Mouse (Mus musculus): ENCODE measurements around the gene Slc30a7. TPM values are rescaled to one million over a fixed set of nuclear protein-coding genes. Genes with fewer than 3 reads are reported as not detected.

Gene Slc30a7
- total and polyA plus RNA-seq, 3 experiments, result 5.4 to 13.6 (median 10.0) TPM

GRCm38 (mm10) chr3:116033218-116033870, 26.1 kb upstream of the Slc30a7 start:
- WGBS, result 57% methylated on average over 6 of the region's 6 CpGs
- no peak overlapping the region for H3K27ac ChIP-seq
- TF ChIP-seq EP300 (IDR thresholded peaks at IDR 0.05; ENCODE audit: insufficient read depth, low read depth, low read length) (no peak), CTCF (IDR thresholded peaks at IDR 0.05) (no peak), POLR2A (IDR thresholded peaks at IDR 0.05; ENCODE audit: insufficient read depth, low read depth, low read length) (no peak)
- no peak for DNase-seq
- H3K36me3 ChIP-seq (ENCODE audit: control insufficient read depth, insufficient read depth, low read length), result no peaks in the 10 kb centered on the region
- H3K79me2 ChIP-seq (replicated peaks; ENCODE audit: control insufficient read depth, insufficient read depth, low read length), result no peaks in the 10 kb centered on the region
- H3K4me1 ChIP-seq (ENCODE audit: control insufficient read depth, insufficient read depth, low read length), result no peaks in the 10 kb centered on the region; the same call in 1 of the 2 replicates
- intact Hi-C loops (cut with DNase I), result loop anchor here (1.0 to 5.0 kb wide), 2 partner anchors 294 to 464 kb away; no protein-coding TSS in a partner anchor
- H3K4me3 ChIP-seq, result no peak overlapping the region
- no peaks in the 10 kb centered on the region for H3K27me3 ChIP-seq (ENCODE audit: control insufficient read depth, insufficient read depth, low read length)
- no peak overlapping the region for H3K9ac ChIP-seq (ENCODE audit: low read depth, low read length)

- Histone ChIP-seq H3K4me3 (no peak overlapping the region), H3K9ac (ENCODE audit: low read depth, low read length) (no peak overlapping the region), H3K79me2 (replicated peaks; ENCODE audit: control insufficient read depth, insufficient read depth, low read length) (no peaks in the 10 kb centered on the region), H3K36me3 (ENCODE audit: control insufficient read depth, insufficient read depth, low read length) (no peaks in the 10 kb centered on the region), H3K27me3 (ENCODE audit: control insufficient read depth, insufficient read depth, low read length) (no peaks in the 10 kb centered on the region), H3K4me1 (ENCODE audit: control insufficient read depth, insufficient read depth, low read length) (no peaks in the 10 kb centered on the region; the same call in 1 of the 2 replicates), H3K27ac (no peak overlapping the region)
- intact Hi-C loops (cut with DNase I), result loop anchor here (5.0 kb wide), 1 partner anchor 467 kb away; no protein-coding TSS in a partner anchor
- no peak for DNase-seq
- WGBS, result 39% methylated on average over 11 of the region's 11 CpGs
- no peak for TF ChIP-seq CTCF (IDR thresholded peaks at IDR 0.05)
- no peak for TF ChIP-seq EP300 (IDR thresholded peaks at IDR 0.05; ENCODE audit: insufficient read depth, low read depth, low read length)
- no peak for TF ChIP-seq POLR2A (IDR thresholded peaks at IDR 0.05; ENCODE audit: insufficient read depth, low read depth, low read length)
Measured at GRCm38 (mm10) chr3:116030152-116030788, 23.1 kb upstream of the Slc30a7 start.

- 90% methylated on average over 20 of the region's 20 CpGs for WGBS
- H3K9ac ChIP-seq (ENCODE audit: low read depth, low read length), result no peak overlapping the region
- no peaks in the 10 kb centered on the region for H3K27me3 ChIP-seq (ENCODE audit: control insufficient read depth, insufficient read depth, low read length)
- DNase-seq, result no peak
- intact Hi-C loops (cut with DNase I), result no loop called here
- no peaks in the 10 kb centered on the region for H3K79me2 ChIP-seq (replicated peaks; ENCODE audit: control insufficient read depth, insufficient read depth, low read length)
- no peaks in the 10 kb centered on the region for H3K36me3 ChIP-seq (ENCODE audit: control insufficient read depth, insufficient read depth, low read length)
- H3K4me3 ChIP-seq, result no peak overlapping the region
- no peaks in the 10 kb centered on the region; the same call in 1 of the 2 replicates for H3K4me1 ChIP-seq (ENCODE audit: control insufficient read depth, insufficient read depth, low read length)
- no peak for TF ChIP-seq POLR2A (IDR thresholded peaks at IDR 0.05; ENCODE audit: insufficient read depth, low read depth, low read length)
- no peak for TF ChIP-seq EP300 (IDR thresholded peaks at IDR 0.05; ENCODE audit: insufficient read depth, low read depth, low read length)
- TF ChIP-seq CTCF (IDR thresholded peaks at IDR 0.05), result no peak
- H3K27ac ChIP-seq, result no peak overlapping the region
Measured at GRCm38 (mm10) chr3:116026996-116027395, 19.8 kb upstream of the Slc30a7 start.

GRCm38 (mm10) chr3:116025701-116026100, 18.5 kb upstream of the Slc30a7 start:
- DNase-seq, result peak in 1 of 2 experiments; percentile 9
- TF ChIP-seq EP300 (IDR thresholded peaks at IDR 0.05; ENCODE audit: insufficient read depth, low read depth, low read length), result no peak
- TF ChIP-seq POLR2A (IDR thresholded peaks at IDR 0.05; ENCODE audit: insufficient read depth, low read depth, low read length), result no peak
- no peak for TF ChIP-seq CTCF (IDR thresholded peaks at IDR 0.05)
- intact Hi-C loops (cut with DNase I), result no loop called here
- H3K79me2 ChIP-seq (replicated peaks; ENCODE audit: control insufficient read depth, insufficient read depth, low read length), result no peaks in the 10 kb centered on the region
- H3K27me3 ChIP-seq (ENCODE audit: control insufficient read depth, insufficient read depth, low read length), result no peaks in the 10 kb centered on the region
- 65% methylated on average over 10 of the region's 10 CpGs for WGBS
- no peaks in the 10 kb centered on the region for H3K36me3 ChIP-seq (ENCODE audit: control insufficient read depth, insufficient read depth, low read length)
- H3K4me3 ChIP-seq, result no peak overlapping the region
- H3K4me1 ChIP-seq (ENCODE audit: control insufficient read depth, insufficient read depth, low read length), result no peaks in the 10 kb centered on the region; the same call in 1 of the 2 replicates
- H3K27ac ChIP-seq, result no peak overlapping the region
- H3K9ac ChIP-seq (ENCODE audit: low read depth, low read length), result no peak overlapping the region

DNA sequence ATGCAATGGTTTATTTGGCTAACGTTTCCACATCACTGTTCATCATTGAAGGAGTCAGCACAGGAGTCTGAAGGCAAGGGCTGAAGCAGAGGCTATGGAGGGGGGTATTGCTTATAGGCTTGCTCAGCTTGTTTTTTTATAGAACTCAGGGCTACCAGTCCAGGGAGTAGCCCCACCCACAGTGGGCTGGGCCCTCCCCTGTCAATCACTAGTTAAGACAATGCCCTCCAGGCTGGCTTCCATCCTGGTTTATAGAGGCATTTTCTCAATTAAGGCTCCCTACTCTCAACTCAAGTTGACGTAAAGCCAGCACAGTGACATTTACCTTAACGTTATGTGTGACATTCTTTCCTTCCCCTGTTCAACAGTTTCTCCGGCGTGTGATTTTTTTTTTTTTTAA, 17.5 kb upstream of the Slc30a7 start:
- WGBS, result 85% methylated on average over 5 of the region's 5 CpGs
- Histone ChIP-seq H3K4me1 (ENCODE audit: control insufficient read depth, insufficient read depth, low read length) (no peaks in the 10 kb centered on the region), H3K4me3 (no peak overlapping the region), H3K27ac (no peak overlapping the region), H3K79me2 (replicated peaks; ENCODE audit: control insufficient read depth, insufficient read depth, low read length) (no peaks in the 10 kb centered on the region), H3K27me3 (ENCODE audit: control insufficient read depth, insufficient read depth, low read length) (no peaks in the 10 kb centered on the region), H3K36me3 (ENCODE audit: control insufficient read depth, insufficient read depth, low read length) (no peaks in the 10 kb centered on the region), H3K9ac (ENCODE audit: low read depth, low read length) (no peak overlapping the region)
- intact Hi-C loops (cut with DNase I), result no loop called here
- TF ChIP-seq CTCF (IDR thresholded peaks at IDR 0.05) (no peak), POLR2A (IDR thresholded peaks at IDR 0.05; ENCODE audit: insufficient read depth, low read depth, low read length) (no peak), EP300 (IDR thresholded peaks at IDR 0.05; ENCODE audit: insufficient read depth, low read depth, low read length) (no peak)
- no peak for DNase-seq

DNA sequence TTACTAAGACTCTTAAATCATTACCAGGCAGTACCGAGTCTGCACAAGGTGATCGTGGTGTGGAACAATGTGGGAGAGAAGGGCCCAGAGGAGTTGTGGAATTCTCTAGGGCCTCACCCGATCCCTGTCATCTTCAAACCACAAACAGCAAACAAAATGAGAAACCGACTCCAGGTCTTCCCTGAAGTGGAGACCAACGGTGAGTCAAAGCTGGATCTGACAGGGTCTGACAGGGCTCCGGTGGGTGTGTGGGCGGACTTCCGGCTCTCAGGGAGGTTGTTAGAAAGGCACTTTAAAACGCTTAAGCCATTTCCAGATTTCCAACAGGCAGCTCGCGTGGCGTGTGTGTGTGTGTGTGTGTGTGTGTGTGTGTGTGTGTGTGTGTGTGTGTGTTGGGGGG, 17.0 kb upstream of the Slc30a7 start:
- DNase-seq, result no peak
- 82% methylated on average over 12 of the region's 12 CpGs for WGBS
- Histone ChIP-seq H3K27me3 (ENCODE audit: control insufficient read depth, insufficient read depth, low read length) (no peaks in the 10 kb centered on the region), H3K27ac (no peak overlapping the region), H3K36me3 (ENCODE audit: control insufficient read depth, insufficient read depth, low read length) (no peaks in the 10 kb centered on the region), H3K79me2 (replicated peaks; ENCODE audit: control insufficient read depth, insufficient read depth, low read length) (no peaks in the 10 kb centered on the region), H3K9ac (ENCODE audit: low read depth, low read length) (no peak overlapping the region), H3K4me3 (no peak overlapping the region), H3K4me1 (ENCODE audit: control insufficient read depth, insufficient read depth, low read length) (no peaks in the 10 kb centered on the region)
- intact Hi-C loops (cut with DNase I), result no loop called here
- TF ChIP-seq CTCF (IDR thresholded peaks at IDR 0.05), result no peak
- no peak for TF ChIP-seq POLR2A (IDR thresholded peaks at IDR 0.05; ENCODE audit: insufficient read depth, low read depth, low read length)
- no peak for TF ChIP-seq EP300 (IDR thresholded peaks at IDR 0.05; ENCODE audit: insufficient read depth, low read depth, low read length)
